Mouse (Mus musculus): ENCODE measurements around the gene Lclat1.

DNA sequence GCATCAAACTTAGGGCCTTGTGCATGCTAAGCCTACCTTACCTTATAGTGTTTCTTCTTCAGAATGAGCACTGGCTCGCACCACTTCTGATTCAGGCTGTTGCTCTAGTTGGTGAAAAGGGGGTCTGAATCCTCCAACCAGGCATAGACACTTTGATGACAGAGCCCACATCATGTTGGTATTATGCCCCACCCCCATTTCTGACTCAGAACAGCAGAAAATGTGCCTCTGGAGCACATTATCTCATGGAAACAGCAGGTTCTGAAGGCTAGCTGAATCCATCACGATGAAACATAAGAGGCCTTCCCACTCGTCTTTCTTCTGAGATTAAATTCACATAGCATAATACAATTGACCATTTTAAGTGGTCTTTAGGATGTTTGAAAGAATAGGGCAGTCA, 33.2 kb upstream of the Lclat1 start:
- TF ChIP-seq CTCF (IDR thresholded peaks at IDR 0.05; ENCODE audit: low read depth, low read length) (no peak), POLR2A (IDR thresholded peaks at IDR 0.05; ENCODE audit: borderline replicate concordance, low read depth, low read length) (no peak)

Data from bone marrow macrophage, adult 2 months (primary cell).